Mouse (Mus musculus) right cerebral cortex, postnatal 10 days (tissue): ENCODE results near the gene Ccl27a.

Experiments used
- DNase-seq, 2 experiments: peaks; one replicate each; pipeline ENCODE4 v3.0.0; 2021; ENCODE audit warnings: low spot score in 2 of 2

Gene Ccl27a

DNA sequence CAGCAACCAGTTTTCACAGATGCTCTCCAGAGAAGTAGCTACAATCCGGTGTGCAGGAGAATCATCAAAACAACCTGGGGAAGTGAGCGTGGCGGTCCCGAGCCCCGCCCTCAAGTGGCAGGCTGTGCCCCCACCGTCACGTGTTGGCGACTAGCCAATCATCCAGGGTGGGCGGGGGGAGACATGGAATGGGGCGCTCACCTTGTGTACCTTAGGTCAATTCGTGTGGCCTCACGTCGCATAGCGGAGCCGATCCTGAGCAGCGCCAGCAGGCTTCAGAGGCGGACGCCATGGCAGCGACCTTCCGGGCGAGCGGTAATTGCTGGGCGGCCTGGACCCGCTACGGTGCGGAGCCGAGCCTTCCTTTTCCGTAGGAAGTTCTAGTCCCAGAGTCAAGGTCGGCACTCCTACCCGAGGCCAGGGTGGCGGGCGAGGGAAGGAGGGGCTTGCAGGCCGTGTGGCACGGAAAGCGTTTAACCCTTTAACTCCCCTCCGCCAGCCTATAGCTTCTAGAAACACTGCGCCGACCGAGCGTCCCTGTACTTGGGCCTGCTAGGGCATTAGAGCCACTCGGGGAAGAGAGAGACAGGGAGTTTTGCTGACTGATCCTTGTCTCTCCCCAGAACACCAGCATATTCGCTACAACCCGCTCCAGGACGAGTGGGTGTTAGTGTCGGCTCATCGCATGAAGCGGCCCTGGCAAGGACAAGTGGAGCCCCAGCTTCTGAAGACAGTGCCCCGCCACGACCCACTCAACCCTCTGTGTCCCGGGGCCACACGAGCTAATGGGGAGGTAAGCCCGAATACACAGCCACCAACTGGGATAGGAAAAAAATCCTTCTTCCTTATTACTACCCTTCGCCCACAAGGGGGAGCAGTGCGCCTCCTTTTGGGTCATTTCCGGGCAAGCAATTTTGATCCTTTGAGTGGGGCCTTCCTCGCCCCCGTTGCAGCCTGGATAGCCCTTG, 18.4 kb downstream of the Ccl27a start, which contains the start of gene Sigmar1:
Gene Sigmar1 (minus strand): TSS at position 820 of the 968 bp plus-strand sequence.
- peak; percentile 86 to 87 for DNase-seq

DNA sequence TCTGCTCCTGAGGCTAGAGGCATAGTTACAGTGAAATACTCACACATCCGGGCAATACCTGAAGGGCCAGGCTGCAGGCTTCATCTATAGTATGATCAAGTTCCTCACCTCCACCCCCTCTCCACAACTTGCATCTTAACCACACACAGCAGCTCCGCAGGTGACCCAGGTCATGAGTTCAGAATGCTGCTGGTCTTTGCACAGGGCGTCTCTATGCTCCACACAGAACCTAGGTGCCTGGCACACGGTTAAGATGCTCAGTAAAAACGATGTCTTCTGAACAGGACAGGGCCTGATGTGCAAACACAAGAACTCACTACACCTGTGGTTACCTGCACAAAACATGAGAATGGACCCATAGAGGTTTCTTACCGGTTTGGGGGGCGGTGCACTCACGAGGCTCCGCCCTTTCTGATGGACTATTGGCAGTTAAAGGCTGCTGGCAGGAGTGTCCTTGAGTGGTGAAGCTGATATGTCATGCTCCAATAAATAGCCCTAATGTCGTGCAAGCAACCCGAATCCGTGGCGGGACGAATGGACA, 19.2 kb downstream of the Ccl27a start, which contains the start of gene Galt:
Gene Galt (plus strand): TSS at position 432 of the 541 bp plus-strand sequence.
- DNase-seq = no peak

GRCm38 (mm10) chr4:41745021-41745420, 29.0 kb downstream of the Ccl27a start:
- DNase-seq = no peak

- DNase-seq = no peak
These were observed 29.9 kb downstream of the Ccl27a start for GRCm38 (mm10) chr4:41744131-41744530.

GRCm38 (mm10) chr4:41741158-41741560, 32.9 kb downstream of the Ccl27a start:
- DNase-seq = peak; percentile 95 to 96

DNA sequence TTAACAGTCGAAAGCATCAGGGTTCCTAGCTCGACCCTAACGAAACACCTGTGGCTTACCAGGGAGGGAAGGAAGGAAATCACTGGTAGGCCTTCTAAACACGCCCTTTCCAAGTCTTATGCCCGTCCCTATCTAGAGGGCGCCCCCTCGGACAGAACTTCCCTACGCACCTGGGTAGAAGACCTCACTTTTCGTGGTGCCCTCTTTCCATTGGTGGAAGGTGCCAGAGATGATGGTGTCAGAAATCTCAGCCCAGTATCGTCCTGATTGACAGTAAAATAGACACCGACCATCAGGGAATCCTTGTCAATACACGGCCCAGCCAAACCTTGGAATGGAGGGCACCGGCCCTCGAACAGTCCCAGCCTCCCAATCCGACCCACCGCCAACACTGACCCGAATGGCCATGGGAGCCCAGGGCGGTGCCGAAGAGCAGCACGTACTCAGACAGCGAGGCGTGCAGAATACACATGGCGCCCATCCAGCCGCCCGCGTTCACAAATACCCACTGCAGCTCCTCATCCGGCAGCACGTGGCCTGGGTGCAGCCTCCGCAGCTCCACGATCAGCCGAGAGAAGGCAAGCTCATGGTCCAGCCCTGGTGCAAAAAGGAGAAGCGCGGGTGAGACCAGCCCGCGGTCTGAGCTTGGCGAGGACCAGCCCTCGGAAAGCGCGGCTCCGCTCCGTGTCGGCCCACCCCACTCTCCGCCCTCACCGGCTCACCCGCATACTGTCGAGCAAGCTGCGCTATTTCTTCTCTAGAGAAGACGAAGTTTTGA, 33.5 kb downstream of the Ccl27a start:
- peak; percentile 83 to 87 for DNase-seq

GRCm38 (mm10) chr4:41739260-41739659, 34.8 kb downstream of the Ccl27a start:
- no peak for DNase-seq

DNA sequence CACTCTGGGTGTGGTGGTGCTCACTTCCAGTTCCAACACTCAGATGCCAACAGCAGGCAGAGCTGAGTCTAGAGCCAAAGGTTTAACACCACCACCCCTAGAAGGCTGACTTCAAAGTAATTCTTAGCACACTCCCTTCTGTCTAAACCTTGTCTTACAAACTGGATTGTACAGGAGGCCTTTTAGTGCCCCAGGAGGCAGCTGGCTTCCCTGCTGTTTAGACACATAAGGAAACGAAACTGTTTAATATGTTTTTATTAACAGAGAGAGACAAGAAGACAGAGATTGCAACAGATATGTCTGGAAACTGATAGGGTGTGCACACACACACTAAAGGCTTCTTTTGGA, 35.8 kb downstream of the Ccl27a start:
- no peak for DNase-seq

- DNase-seq = peak; percentile 86 to 90
These were observed 36.3 kb downstream of the Ccl27a start for GRCm38 (mm10) chr4:41737602-41738255.

- DNase-seq = no peak
These were observed 42.8 kb downstream of the Ccl27a start, which contains the start of gene Arid3c for GRCm38 (mm10) chr4:41731052-41731765. Gene Arid3c, minus strand, starts transcription at chr4:41731142.

- no peak for DNase-seq
These were observed 47.0 kb downstream of the Ccl27a start for GRCm38 (mm10) chr4:41726826-41727621.

DNA sequence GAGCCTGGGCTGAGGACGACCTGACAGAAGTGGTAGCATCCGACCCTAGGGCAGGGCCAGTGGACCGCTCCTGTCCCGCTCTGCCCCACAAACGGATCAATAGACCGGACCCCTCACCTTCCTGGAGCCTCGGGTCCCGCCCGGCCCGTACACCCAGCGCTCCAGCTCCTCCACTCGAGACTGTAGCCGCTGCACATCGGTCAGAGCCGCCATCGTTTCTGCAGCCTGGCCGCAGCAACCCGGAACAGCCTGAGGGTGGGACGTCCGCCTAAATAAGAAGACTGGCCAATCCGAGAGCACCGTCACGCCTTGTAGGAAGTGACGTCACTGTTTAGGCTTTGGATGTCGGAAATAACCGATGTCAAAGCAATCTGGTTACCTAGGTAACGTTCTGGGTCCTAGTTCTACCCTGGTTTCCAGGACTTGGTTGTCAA, 51.1 kb downstream of the Ccl27a start, which contains the start of gene Dctn3:
Gene Dctn3 (minus strand): TSS at position 253 of the 434 bp plus-strand sequence.
- DNase-seq = peak; percentile 95 to 98
